ENCODE assay signal across 35 mouse cellular contexts in genomic region chr5:115177866-115178265, GRCm38 (mm10). TPM values are rescaled to one million over a fixed set of nuclear protein-coding genes. Genes with fewer than 3 reads are reported as not detected.
"Had no signal": no experiment of that assay in that cellular context is flagged by ENCODE, and none has a peak within 500 bp of the region (broad histone marks: within the 10 kb centered on the region; RNA-seq: fewer than 3 reads in every experiment).

No protein-coding gene starts in this region.

- H3K36me3 ChIP-seq: heart, embryonic 12.5 days; heart, embryonic 13.5 days; heart, embryonic 15.5 days; hindbrain, embryonic 10.5 days; hindbrain, embryonic 12.5 days; hindbrain, embryonic 15.5 days; intestine, embryonic 15.5 days; kidney, embryonic 15.5 days had no signal

- H3K27ac ChIP-seq: heart, embryonic 13.5 days; heart, embryonic 15.5 days; hindbrain, embryonic 10.5 days; hindbrain, embryonic 12.5 days; hindbrain, postnatal 0 days; intestine, embryonic 15.5 days; kidney, embryonic 15.5 days; kidney, postnatal 0 days; layer of hippocampus, adult 2 months; left cerebral cortex, adult 2 months had no signal

- ATAC-seq: hindbrain, embryonic 16.5 days; hindbrain, postnatal 0 days; inflammation-experienced regulatory T-cells, adult 6 months; intestine, embryonic 15.5 days; intestine, embryonic 16.5 days; intestine, postnatal 0 days had no signal

- H3K9me3 ChIP-seq: heart, embryonic 12.5 days; heart, embryonic 13.5 days; heart, embryonic 15.5 days; hindbrain, embryonic 13.5 days; hindbrain, embryonic 15.5 days; intestine, embryonic 15.5 days; kidney, embryonic 15.5 days had no signal

- H3K4me2 ChIP-seq: heart, embryonic 12.5 days; heart, embryonic 13.5 days; heart, embryonic 15.5 days; hindbrain, embryonic 12.5 days; hindbrain, embryonic 13.5 days; hindbrain, embryonic 14.5 days; hindbrain, embryonic 15.5 days; intestine, embryonic 15.5 days; kidney, embryonic 15.5 days had no signal

- H3K9ac ChIP-seq: heart, embryonic 12.5 days; heart, embryonic 13.5 days; heart, embryonic 15.5 days; hindbrain, embryonic 12.5 days; hindbrain, embryonic 13.5 days; hindbrain, embryonic 14.5 days; hindbrain, embryonic 15.5 days; intestine, embryonic 15.5 days; kidney, embryonic 15.5 days had no signal

- DNase-seq: heart, postnatal 10 days; heart, postnatal 14 days; heart, postnatal 36 days; heart, postnatal 4 days; kidney, adult 11 months; kidney, adult 18-20 months; kidney, adult 2 months; kidney, adult 8-10 months; kidney, adult 9 months; kidney, postnatal 10 days; kidney, postnatal 14 days; kidney, postnatal 25 days; kidney, postnatal 36 days; kidney, postnatal 4 days; layer of hippocampus, adult 9-11 months; layer of hippocampus, postnatal 36 days had no signal

- H3K4me3 ChIP-seq: heart, embryonic 12.5 days; heart, embryonic 13.5 days; heart, embryonic 15.5 days; hindbrain, embryonic 10.5 days; hindbrain, embryonic 12.5 days; hindbrain, embryonic 13.5 days; hindbrain, embryonic 15.5 days; intestine, embryonic 15.5 days; kidney, embryonic 15.5 days; layer of hippocampus, adult 2 months; left cerebral cortex, adult 2 months had no signal

- H3K27me3 ChIP-seq: heart, embryonic 15.5 days; hindbrain, embryonic 15.5 days; intestine, embryonic 15.5 days had no signal

RNA-seq across cellular contexts. Expression of gene Cabp1, which starts 16.3 kb away (rescaled TPM):
- total RNA-seq: hematopoietic stem cell, adult 5-6 weeks had no signal
- polyA plus RNA-seq: inflammation-experienced regulatory T-cells, adult 6 months had no signal
